Mouse (Mus musculus) embryonic facial prominence, embryonic 13.5 days (tissue): ENCODE measurements around the gene Gadd45g. TPM values are rescaled to one million over a fixed set of nuclear protein-coding genes. Genes with fewer than 3 reads are reported as not detected.

ENCODE experiments used
- ATAC-seq: fragments of 200-750 bp; cut with Nextera tagmentation; 2 replicates; pipeline ENCODE4 v1.8.0; 2017; ENCODE audit warnings: low read depth; ENCODE audit not compliant: insufficient number of reproducible peaks, insufficient read depth, low FRiP score, low TSS enrichment
- H3K27ac ChIP-seq: fragments of 300-500 bp; sonication (generic); 2 replicates; pipeline ENCODE4 v1.5.1; 2015; ENCODE audit warnings: moderate library complexity, mild to moderate bottlenecking, inconsistent platforms
- H3K27me3 ChIP-seq: fragments of 300-500 bp; sonication (generic); 2 replicates; pipeline ENCODE4 v1.6.1; 2015; ENCODE audit warnings: mild to moderate bottlenecking, inconsistent platforms
- H3K36me3 ChIP-seq: fragments of 300-500 bp; sonication (generic); 2 replicates; pipeline ENCODE4 v1.6.1; 2015; ENCODE audit warnings: mild to moderate bottlenecking, inconsistent platforms
- H3K4me1 ChIP-seq: fragments of 300-500 bp; sonication (generic); 2 replicates; pipeline ENCODE4 v1.6.1; 2015; ENCODE audit warnings: inconsistent platforms
- H3K4me2 ChIP-seq: fragments of 300-500 bp; sonication (generic); 2 replicates; pipeline ENCODE4 v1.6.1; 2015; ENCODE audit warnings: moderate library complexity, mild to moderate bottlenecking, inconsistent platforms
- H3K4me3 ChIP-seq: fragments of 300-500 bp; sonication (generic); 2 replicates; pipeline ENCODE4 v1.5.1; 2015; ENCODE audit warnings: mild to moderate bottlenecking, inconsistent platforms
- H3K9ac ChIP-seq: fragments of 300-500 bp; sonication (generic); 2 replicates; pipeline ENCODE4 v1.6.1; 2015; ENCODE audit warnings: mild to moderate bottlenecking, inconsistent platforms
- H3K9me3 ChIP-seq: fragments of 300-500 bp; sonication (generic); 2 replicates; pipeline ENCODE4 v1.6.1; 2016; ENCODE audit warnings: inconsistent platforms
- WGBS: fragments of 180-500 bp; shearing (Covaris S2); methylation state at CpG from one replicate; pipeline ENCODE4 v1.1.7; 2015; ENCODE audit warnings: mixed read lengths; 5-methylcytosine and 5-hydroxymethylcytosine counted together
- polyA plus RNA-seq: library from polyadenylated mRNA; unstranded; fragments of >200 nt; fragmentation: Nextera tagmentation; extraction: Ambion mirVana; gene quantifications from 2 replicates; pipeline ENCODE4 v1.2.1, GENCODE M21; 2015

Gene Gadd45g
- polyA plus RNA-seq, 1 experiment from 2014 or later: 50.6 TPM

DNA sequence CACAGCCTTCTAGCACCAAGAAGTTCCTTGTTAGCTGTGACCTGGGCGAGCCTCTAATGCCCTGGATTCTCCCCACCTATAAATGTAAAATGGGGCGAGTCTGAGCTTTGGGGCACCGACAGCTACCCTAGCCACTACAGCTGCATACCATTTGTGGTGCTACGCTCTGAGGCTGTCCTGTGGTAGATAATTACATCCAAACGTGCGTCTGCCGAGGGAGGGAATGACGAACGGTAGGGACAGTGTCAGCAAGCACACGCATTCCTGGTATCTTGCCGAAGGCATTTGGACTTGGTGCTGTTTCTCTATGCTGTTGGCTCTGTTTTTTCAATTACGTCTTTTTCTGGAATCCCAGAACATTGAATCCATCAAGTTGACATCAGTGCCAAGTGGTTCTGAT, 29.7 kb downstream of the Gadd45g start:
- Histone ChIP-seq H3K4me1 (peaks cover 24% of the 10 kb centered on the region), H3K27me3 (no peaks in the 10 kb centered on the region), H3K9me3 (no peaks in the 10 kb centered on the region), H3K9ac (no peak overlapping the region), H3K4me2 (no peak overlapping the region), H3K27ac (no peak overlapping the region), H3K36me3 (no peaks in the 10 kb centered on the region), H3K4me3 (no peak overlapping the region)
- no peak for ATAC-seq
- 30% methylated on average over 12 of the region's 12 CpGs for WGBS

DNA sequence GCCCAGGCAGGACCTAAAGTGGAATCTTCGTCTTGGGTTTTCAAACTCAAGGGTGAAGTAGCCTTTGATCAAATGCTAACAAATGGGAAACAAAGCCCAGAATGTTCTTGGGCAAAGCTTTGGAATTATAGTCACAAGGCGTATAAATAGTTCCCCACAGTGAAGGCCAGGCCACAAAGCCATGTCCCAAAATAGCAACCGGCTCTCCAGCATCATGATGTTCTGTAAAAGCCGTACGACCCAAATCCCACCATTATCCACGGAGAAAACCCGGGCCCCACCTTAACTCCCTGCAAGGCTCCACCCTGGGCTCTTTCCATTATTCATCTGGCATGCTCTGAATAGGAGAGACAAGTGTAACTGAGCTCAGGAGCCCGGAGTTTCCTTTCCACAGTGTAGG, 32.3 kb downstream of the Gadd45g start:
- Histone ChIP-seq H3K9ac (no peak overlapping the region), H3K36me3 (no peaks in the 10 kb centered on the region), H3K9me3 (no peaks in the 10 kb centered on the region), H3K4me1 (peaks cover 30% of the 10 kb centered on the region), H3K4me3 (no peak overlapping the region), H3K4me2 (no peak overlapping the region), H3K27me3 (no peaks in the 10 kb centered on the region), H3K27ac (no peak overlapping the region)
- WGBS: 60% methylated on average over 8 of the region's 8 CpGs
- no peak for ATAC-seq

DNA sequence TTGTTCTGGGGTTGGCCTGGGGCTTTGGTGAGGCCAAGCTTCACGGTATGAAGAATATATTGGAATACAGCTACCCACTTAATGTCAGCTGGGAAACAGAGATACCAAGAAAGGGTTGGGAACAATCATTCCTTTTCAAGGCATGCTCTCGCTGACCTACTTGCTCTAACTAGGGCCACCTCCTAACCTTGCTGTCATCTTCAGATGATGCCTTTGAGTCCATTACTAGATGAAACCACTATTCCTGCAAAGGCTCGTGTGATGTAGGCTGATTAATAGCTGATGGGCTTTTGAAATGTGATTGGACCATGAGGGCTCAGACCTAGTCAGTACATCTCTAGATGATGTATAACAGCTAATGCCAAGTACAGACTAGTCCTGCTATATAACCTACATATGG, 33.1 kb downstream of the Gadd45g start:
- peaks cover 34% of the 10 kb centered on the region for H3K4me1 ChIP-seq
- H3K9ac ChIP-seq: no peak overlapping the region
- H3K9me3 ChIP-seq: no peaks in the 10 kb centered on the region
- H3K27me3 ChIP-seq: no peaks in the 10 kb centered on the region
- no peak overlapping the region for H3K4me3 ChIP-seq
- H3K27ac ChIP-seq: no peak overlapping the region
- H3K4me2 ChIP-seq: no peak overlapping the region
- no peak for ATAC-seq
- 83% methylated on average over 3 of the region's 3 CpGs for WGBS
- H3K36me3 ChIP-seq: no peaks in the 10 kb centered on the region

DNA sequence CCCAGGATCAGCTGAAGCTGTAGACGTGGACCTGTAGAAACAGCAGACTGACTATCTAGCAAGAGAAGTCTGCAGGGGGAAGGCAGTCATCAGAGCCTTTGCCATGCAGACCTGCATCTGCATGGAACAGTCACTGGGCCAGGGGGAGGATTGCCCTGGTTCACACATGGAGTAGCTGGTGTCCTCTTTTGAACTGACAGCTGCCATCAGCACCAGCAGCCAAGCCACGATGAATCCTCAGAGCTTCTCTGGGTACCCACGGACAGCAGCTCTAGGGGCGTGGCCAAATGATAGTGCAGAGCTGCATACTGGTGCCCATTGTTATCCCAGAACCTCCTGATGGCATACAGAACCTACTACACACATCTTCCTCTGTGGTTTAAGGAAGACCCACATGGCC, 33.5 kb downstream of the Gadd45g start:
- H3K4me3 ChIP-seq: no peak overlapping the region
- no peak overlapping the region for H3K4me2 ChIP-seq
- no peak overlapping the region for H3K27ac ChIP-seq
- peaks cover 34% of the 10 kb centered on the region for H3K4me1 ChIP-seq
- H3K36me3 ChIP-seq: no peaks in the 10 kb centered on the region
- ATAC-seq: no peak
- WGBS: 75% methylated on average over 4 of the region's 4 CpGs
- H3K9me3 ChIP-seq: no peaks in the 10 kb centered on the region
- no peak overlapping the region for H3K9ac ChIP-seq
- H3K27me3 ChIP-seq: no peaks in the 10 kb centered on the region

DNA sequence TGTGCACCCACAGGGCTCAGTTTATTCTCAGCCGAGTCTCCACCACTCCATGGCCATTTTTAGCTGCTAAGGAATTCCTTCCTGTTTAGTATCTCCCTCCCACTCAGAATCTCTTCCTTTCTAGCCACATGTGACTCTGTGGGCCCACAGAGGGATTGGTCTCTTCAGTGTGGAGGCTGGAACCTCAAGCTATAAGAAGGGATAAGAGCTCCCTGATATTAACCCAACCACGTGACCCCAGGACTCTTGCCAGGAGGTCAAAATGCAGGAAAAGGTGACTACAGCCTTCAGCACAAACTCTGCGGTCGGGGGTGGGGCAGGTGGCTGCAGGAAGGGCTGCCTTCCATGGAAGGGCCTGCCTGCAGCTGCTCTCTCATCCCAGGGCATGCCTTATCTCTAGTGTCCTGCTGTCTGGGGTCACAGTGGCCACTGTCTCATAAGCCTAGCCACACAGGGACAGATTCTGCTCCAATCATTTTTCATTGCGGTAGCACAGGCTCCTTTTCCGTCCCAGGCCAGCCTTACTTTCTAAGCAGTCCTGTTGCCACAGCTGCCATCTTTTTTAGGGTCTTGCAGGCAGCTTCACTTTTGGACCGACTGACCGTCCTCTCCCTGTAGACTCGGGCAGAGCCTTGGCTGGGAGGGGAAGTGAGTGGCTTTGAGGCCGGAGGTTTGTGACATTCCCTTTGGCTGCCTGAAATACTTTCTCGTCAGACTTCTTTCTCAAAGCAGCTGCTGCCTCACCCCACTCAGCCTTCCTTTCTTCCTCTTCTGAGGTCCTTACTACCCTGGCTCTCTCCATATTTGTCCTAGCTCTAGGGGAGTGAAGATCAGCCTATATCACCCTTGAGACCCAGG, 35.0 kb downstream of the Gadd45g start:
- peaks cover 26% of the 10 kb centered on the region for H3K4me1 ChIP-seq
- H3K27ac ChIP-seq: no peak overlapping the region
- H3K36me3 ChIP-seq: no peaks in the 10 kb centered on the region
- no peak overlapping the region for H3K4me2 ChIP-seq
- 59% methylated on average over 11 of the region's 11 CpGs for WGBS
- no peak overlapping the region for H3K9ac ChIP-seq
- H3K27me3 ChIP-seq: no peaks in the 10 kb centered on the region
- no peaks in the 10 kb centered on the region for H3K9me3 ChIP-seq
- no peak for ATAC-seq
- no peak overlapping the region for H3K4me3 ChIP-seq

DNA sequence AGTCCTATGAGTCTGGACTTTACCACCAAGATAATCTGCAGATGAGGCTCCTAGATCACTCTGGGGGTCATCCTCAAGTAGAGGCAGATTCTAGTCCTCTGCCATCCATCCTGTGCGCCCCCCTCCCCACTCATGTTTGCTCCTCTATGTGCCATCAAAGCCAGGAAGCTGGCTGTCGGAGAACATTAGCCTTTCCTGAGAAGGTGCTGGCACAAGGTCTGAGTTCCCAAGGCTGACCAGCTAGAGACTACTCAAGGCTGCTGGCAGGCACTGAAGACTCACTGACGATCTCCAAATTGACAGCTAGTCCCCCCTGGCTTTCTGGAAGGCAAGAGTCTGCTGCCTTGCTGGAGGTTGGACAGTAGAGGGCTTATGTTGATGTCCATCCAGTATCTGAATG, 35.7 kb downstream of the Gadd45g start:
- Histone ChIP-seq H3K36me3 (no peaks in the 10 kb centered on the region), H3K27me3 (no peaks in the 10 kb centered on the region), H3K4me1 (peaks cover 21% of the 10 kb centered on the region), H3K9ac (no peak overlapping the region), H3K27ac (no peak overlapping the region), H3K9me3 (no peaks in the 10 kb centered on the region), H3K4me3 (no peak overlapping the region), H3K4me2 (no peak overlapping the region)
- no peak for ATAC-seq
- WGBS: 83% methylated on average over 3 of the region's 3 CpGs

DNA sequence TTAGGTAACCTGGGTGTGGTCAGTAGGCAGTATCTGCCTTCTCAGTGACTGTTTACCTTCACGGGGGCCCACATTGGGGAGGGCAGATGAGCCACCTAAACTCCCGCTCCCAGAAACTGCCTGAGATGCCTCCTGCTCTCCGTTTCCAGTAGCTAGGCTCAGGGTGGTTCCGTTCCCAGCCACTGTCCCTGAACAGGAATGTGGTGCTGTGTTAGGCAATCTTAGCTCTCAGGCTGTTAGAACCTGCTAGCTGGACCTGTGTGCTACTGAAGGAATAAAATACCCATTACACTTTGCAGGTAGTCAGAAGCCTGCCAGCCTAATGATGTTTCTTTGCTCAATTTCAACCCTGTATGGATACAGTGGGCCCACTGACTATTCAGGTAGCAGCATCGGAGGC, 37.8 kb downstream of the Gadd45g start:
- Histone ChIP-seq H3K4me1 (peaks cover 11% of the 10 kb centered on the region), H3K4me3 (no peak overlapping the region), H3K36me3 (no peaks in the 10 kb centered on the region), H3K4me2 (no peak overlapping the region), H3K9ac (no peak overlapping the region), H3K27ac (no peak overlapping the region), H3K9me3 (no peaks in the 10 kb centered on the region), H3K27me3 (no peaks in the 10 kb centered on the region)
- no peak for ATAC-seq
- WGBS: 71% methylated on average over 5 of the region's 5 CpGs

DNA sequence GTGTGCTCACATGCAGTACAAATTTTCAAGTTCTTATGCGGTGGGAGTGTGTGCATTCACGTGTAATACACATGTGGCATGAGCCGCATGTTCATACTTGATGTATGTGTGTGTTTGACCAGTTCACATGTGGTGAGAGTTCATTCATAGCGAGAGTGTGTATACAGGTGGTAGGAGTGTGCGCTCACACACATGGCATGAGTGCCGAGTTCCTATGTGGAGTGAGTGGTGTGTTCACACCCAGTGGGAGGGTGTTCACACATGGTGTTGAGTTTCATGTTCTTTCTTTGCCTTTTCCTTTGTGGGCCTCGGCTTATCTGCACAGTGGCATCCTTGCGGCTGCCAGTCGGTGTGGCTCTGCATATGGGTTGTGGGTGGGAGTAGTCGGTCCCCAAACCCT, 39.1 kb downstream of the Gadd45g start:
- H3K9me3 ChIP-seq: no peaks in the 10 kb centered on the region
- H3K4me3 ChIP-seq: no peak overlapping the region
- no peak overlapping the region for H3K9ac ChIP-seq
- ATAC-seq: no peak
- whole genome bisulfite sequencing: 87% methylated on average over 10 of the region's 10 CpGs
- H3K36me3 ChIP-seq: no peaks in the 10 kb centered on the region
- peaks cover 11% of the 10 kb centered on the region for H3K4me1 ChIP-seq
- H3K4me2 ChIP-seq: no peak overlapping the region
- H3K27ac ChIP-seq: no peak overlapping the region
- H3K27me3 ChIP-seq: no peaks in the 10 kb centered on the region

DNA sequence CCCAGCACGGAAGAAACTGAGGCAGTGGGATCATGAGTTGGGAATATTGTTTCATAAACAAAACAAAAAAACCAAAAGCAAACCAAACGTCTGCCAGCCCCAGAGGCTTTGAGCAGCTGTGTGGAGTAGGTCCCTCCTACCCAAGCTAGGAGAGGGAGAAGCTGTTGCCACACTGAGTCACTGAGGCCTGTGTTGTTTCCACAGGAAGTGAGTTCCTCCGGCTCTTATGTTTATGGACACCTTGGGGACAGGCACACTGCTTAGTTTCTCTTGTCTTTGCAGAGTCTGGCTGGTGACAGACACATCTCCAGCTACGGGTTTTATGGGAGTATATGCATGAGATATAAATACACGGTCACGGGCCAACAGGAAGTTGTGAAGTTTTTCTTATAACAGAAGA, 39.6 kb downstream of the Gadd45g start:
- 74% methylated on average over 6 of the region's 6 CpGs for WGBS
- Histone ChIP-seq H3K27ac (0 out of 2 replicates have a peak overlapping the region, but pooled peaks have one; percentile 4), H3K9ac (no peak overlapping the region), H3K4me2 (no peak overlapping the region), H3K4me3 (no peak overlapping the region), H3K9me3 (no peaks in the 10 kb centered on the region), H3K4me1 (peaks cover 11% of the 10 kb centered on the region), H3K36me3 (no peaks in the 10 kb centered on the region), H3K27me3 (no peaks in the 10 kb centered on the region)
- ATAC-seq: no peak

DNA sequence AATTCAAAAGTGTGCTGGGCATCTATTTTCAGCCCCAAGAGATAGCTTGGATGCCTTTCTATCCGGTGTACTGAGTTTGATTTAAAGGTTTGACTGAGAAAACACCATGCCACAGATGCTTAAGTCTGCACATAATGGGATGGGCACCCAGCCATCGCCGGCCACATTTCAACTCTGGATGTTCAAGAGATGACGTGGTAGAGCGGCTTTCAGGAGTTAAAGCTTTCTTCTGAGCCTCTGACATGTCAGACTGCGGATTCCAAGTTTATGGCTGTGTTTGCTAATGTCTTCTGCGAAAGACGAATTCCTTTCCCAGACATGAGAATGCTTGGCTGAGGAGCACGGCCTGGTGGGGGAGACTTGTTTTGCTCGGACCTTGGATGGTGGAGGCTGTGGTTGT, 40.2 kb downstream of the Gadd45g start:
- Histone ChIP-seq H3K27ac (0 out of 2 replicates have a peak overlapping the region, but pooled peaks have one; percentile 4), H3K9me3 (no peaks in the 10 kb centered on the region), H3K9ac (no peak overlapping the region), H3K27me3 (no peaks in the 10 kb centered on the region), H3K4me1 (peaks cover 11% of the 10 kb centered on the region), H3K4me2 (no peak overlapping the region), H3K36me3 (no peaks in the 10 kb centered on the region), H3K4me3 (no peak overlapping the region)
- ATAC-seq: no peak
- WGBS: 81% methylated on average over 10 of the region's 10 CpGs

DNA sequence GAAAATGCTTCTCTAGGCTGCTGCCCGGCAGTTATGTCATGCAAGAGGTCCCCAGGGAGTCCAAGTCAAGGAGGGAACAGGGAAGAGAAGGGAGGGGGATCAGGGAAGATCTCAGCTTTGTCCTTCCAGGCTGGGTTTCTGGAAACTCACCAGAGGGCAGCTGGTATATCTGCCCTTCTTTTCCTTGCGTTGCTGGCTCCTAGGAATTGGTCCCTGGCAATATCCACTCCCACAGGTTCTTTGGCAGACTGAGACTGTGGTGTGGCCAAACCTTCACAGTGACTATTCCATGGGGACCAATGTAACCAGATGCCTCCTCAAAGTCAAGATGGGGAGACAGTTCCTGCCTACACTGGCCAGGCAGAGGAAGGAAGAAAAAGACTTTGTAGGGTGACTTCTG, 41.9 kb downstream of the Gadd45g start:
- ATAC-seq: no peak
- H3K4me3 ChIP-seq: no peak overlapping the region
- no peaks in the 10 kb centered on the region for H3K27me3 ChIP-seq
- no peak overlapping the region for H3K9ac ChIP-seq
- no peaks in the 10 kb centered on the region for H3K9me3 ChIP-seq
- no peak overlapping the region for H3K4me2 ChIP-seq
- WGBS: 81% methylated on average over 2 of the region's 2 CpGs
- peaks cover 8% of the 10 kb centered on the region; the same call in 1 of the 2 replicates for H3K4me1 ChIP-seq
- no peak overlapping the region for H3K27ac ChIP-seq
- no peaks in the 10 kb centered on the region for H3K36me3 ChIP-seq

DNA sequence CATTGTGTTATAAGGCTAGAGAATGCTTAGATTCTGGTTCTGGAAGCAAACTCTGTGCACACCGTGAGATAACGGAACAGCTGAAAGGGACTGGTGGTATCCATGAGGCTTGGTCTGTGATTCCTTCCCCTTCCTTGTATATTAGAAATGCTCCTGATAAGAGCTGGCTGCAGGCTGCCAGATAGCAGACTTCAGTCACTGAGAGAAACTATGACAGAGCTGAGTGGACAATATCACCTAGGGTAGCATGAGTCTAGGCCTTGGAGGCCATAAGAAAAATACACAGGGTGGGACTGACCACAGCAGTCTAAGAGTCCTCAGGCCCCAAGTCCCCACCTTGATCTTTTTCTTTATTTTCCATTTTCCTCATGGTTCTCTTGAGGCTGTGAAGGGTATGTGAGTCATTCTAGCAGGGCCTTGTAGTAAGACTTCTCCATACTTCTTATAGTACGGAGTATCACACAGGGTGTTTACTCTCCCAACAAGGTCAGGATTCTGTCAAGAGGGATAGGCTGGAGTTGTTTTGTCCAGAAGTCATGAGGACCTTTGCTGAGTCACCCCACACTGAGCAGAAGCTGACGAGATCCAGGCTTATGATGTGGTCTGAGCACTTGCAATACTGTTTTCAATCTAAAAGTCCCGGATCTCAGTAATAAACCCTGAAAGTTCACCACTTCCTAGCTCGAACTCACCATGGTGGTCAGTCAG, 45.5 kb downstream of the Gadd45g start:
- Histone ChIP-seq H3K27ac (no peak overlapping the region), H3K36me3 (no peaks in the 10 kb centered on the region), H3K4me3 (no peak overlapping the region), H3K9ac (no peak overlapping the region), H3K27me3 (no peaks in the 10 kb centered on the region), H3K4me2 (no peak overlapping the region), H3K4me1 (no peaks in the 10 kb centered on the region), H3K9me3 (no peaks in the 10 kb centered on the region)
- 87% methylated on average over 6 of the region's 6 CpGs for whole genome bisulfite sequencing
- ATAC-seq: no peak
